ENCODE assay signal across 18 mouse cellular contexts in the genomic region with DNA sequence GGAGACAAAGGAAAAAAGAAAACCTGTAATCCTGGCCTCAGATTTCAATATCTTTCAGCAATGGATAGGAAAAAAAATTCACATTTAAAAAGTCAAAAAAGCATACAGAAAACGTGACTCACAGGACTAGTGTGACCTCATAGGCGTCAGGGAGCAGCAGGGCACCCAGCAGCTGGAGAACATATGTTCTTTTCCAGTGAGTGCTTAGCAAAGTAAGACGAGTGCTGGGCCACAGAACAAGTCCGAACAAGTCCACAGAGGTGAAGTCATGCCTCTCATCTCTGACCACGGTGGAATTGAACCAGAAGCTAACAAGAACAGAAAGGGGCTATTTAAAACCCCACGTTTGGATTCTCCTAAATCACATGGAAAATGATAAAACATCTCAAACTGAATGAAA.
DNase-seq lines count a peak whose midpoint lies in the region; TF ChIP-seq lines count a peak whose summit lies in the region.
"Had no signal": no experiment of that assay in that cellular context is flagged by ENCODE, and none has a peak within 500 bp of the region (broad histone marks: within the 10 kb centered on the region; RNA-seq: fewer than 3 reads in every experiment).

No protein-coding gene starts in this region.

- intact Hi-C loops in heart, postnatal 36 days (cut with DNase I) = no loop called here

- no peak overlapping the region for H3ac ChIP-seq in C2C12 (ENCODE audit: control insufficient read depth, insufficient read length, low read depth)

- peak; percentile 10 for DNase-seq in heart, postnatal 4 days
- no peak for DNase-seq in heart, postnatal 36 days
- DNase-seq in R1 (ENCODE audit: low read depth, low spot score) = peak; percentile 28
- peak; percentile 4 for DNase-seq in forelimb bud, embryonic 11.5 days (ENCODE audit: low read depth, low spot score)
- no peak for DNase-seq in layer of hippocampus, adult 8-10 months (ENCODE audit: low spot score in 2 of 2)
- DNase-seq in cerebellum, adult 9-11 months = no peak
- DNase-seq: adrenal gland, postnatal 14 days; cerebellum, adult 11-12 months; cerebellum, postnatal 25 days; forebrain, postnatal 0 days; gastrocnemius, adult 2 months; kidney, adult 2 months; kidney, postnatal 10 days; liver, postnatal 0 days had no signal

- no peak overlapping the region for H3K4me3 ChIP-seq in C2C12 (ENCODE audit: insufficient read depth, poor library complexity, severe bottlenecking)
- H3K4me3 ChIP-seq: embryonic facial prominence, embryonic 13.5 days; gastrocnemius, adult 2 months; heart, embryonic 13.5 days; hindbrain, embryonic 10.5 days had no signal

- no peaks in the 10 kb centered on the region for H3K79me2 ChIP-seq in C2C12 (ENCODE audit: control insufficient read depth, insufficient read depth)

- TF ChIP-seq CTCF in C2C12 (IDR thresholded peaks at IDR 0.05; ENCODE audit: control insufficient read depth, insufficient read depth, insufficient read length) = no peak

- H3K79me3 ChIP-seq in C2C12 (ENCODE audit: low read depth) = no peaks in the 10 kb centered on the region

- no peaks in the 10 kb centered on the region for H3K27me3 ChIP-seq in C2C12 (ENCODE audit: control insufficient read depth, insufficient read depth, insufficient read length)
- H3K27me3 ChIP-seq: embryonic facial prominence, embryonic 13.5 days; heart, embryonic 13.5 days had no signal

- no peaks in the 10 kb centered on the region for H3K36me3 ChIP-seq in C2C12 (ENCODE audit: control insufficient read depth, insufficient read depth)
- H3K36me3 ChIP-seq: embryonic facial prominence, embryonic 13.5 days; heart, embryonic 13.5 days; hindbrain, embryonic 10.5 days had no signal

TF ChIP-seq in C2C12, 6 proteins besides CTCF, POLR2A, EP300 and RAD21:
- TF ChIP-seq MYOG (IDR thresholded peaks at IDR 0.05; ENCODE audit: control insufficient read depth, extremely low read depth, insufficient read length) (no peak), USF1 (IDR thresholded peaks at IDR 0.05; ENCODE audit: low read depth) (no peak), MYOD1 (IDR thresholded peaks at IDR 0.05; ENCODE audit: control insufficient read depth, insufficient read length, low read depth) (peak; percentile 96), MAX (IDR thresholded peaks at IDR 0.05) (peak; percentile 72), FOSL1 (IDR thresholded peaks at IDR 0.05; ENCODE audit: insufficient read depth, low read length, poor library complexity, severe bottlenecking) (no peak), CEBPB (IDR thresholded peaks at IDR 0.05; ENCODE audit: low read depth) (no peak)

Comparison
In these comparisons a context has a peak if more than half of its experiments do, and no peak if none do; other contexts are left out.
1. DNase-seq: peak in heart, postnatal 4 days (single experiment), R1 (single experiment) and forelimb bud, embryonic 11.5 days (single experiment); none in heart, postnatal 36 days (0 of 2), layer of hippocampus, adult 8-10 months (0 of 2) and cerebellum, adult 9-11 months (single experiment).